Mouse (Mus musculus): ENCODE results near the gene Itln1. TPM values are rescaled to one million over a fixed set of nuclear protein-coding genes. Genes with fewer than 3 reads are reported as not detected.

Gene Itln1
- polyA plus RNA-seq, 1 experiment from 2014 or later: not detected

- Histone ChIP-seq H3K9me3 (ENCODE audit: control insufficient read depth, low read length) (no peaks in the 10 kb centered on the region), H3K9ac (ENCODE audit: low read length) (no peak overlapping the region), H3K4me2 (ENCODE audit: low read depth, severe bottlenecking) (no peak overlapping the region), H3K4me3 (ENCODE audit: low read depth, low read length) (no peak overlapping the region), H3K36me3 (ENCODE audit: control insufficient read depth, insufficient read depth, low read length) (no peaks in the 10 kb centered on the region), H3K27me3 (ENCODE audit: control insufficient read depth, insufficient read depth, low read length) (no peaks in the 10 kb centered on the region), H3K4me1 (ENCODE audit: control insufficient read depth, insufficient read depth, low read length) (no peaks in the 10 kb centered on the region), H3K27ac (replicated peaks; ENCODE audit: low read depth, low read length) (no peak overlapping the region)
- ATAC-seq (ENCODE audit: insufficient number of reproducible peaks, low FRiP score, low TSS enrichment, low read depth): no peak
- WGBS: 94% methylated on average over 1 of the region's 1 CpGs
- DNase-seq (ENCODE audit: low spot score): no peak
These were observed 26.1 kb upstream of the Itln1 start for GRCm38 (mm10) chr1:171561200-171561599.

- ATAC-seq (ENCODE audit: insufficient number of reproducible peaks, low FRiP score, low TSS enrichment, low read depth): no peak
- 73% methylated on average over 2 of the region's 2 CpGs for WGBS
- no peaks in the 10 kb centered on the region for H3K36me3 ChIP-seq (ENCODE audit: control insufficient read depth, insufficient read depth, low read length)
These were observed 25.2 kb upstream of the Itln1 start for GRCm38 (mm10) chr1:171560262-171560661.

DNA sequence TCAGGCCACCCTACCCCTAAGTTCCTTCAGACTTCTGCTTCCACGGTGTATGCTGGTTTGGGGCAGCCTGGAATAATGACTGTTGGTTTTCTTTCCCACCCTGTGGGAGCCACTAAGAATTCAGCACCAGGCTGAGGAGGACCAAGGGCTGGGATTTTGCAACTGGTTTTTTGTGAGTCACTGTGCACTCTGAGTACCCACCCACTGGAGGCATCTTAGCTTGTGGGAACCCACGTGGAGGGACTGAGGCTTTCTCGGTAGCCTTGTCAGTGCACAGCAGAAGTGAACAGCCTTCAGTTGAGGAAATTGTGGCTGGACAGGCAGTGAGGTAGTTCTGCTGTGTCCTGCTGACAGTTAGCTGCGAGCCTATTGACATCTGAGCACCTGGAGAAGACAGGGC lies 23.8 kb upstream of the Itln1 start, which contains the start of gene Cd244a:
TSS of gene Cd244a (plus strand) at position 296 of the 400 bp plus-strand sequence.
- Histone ChIP-seq H3K27me3 (ENCODE audit: control insufficient read depth, insufficient read depth, low read length) (no peaks in the 10 kb centered on the region), H3K4me2 (ENCODE audit: low read depth, severe bottlenecking) (no peak within 1 kb of the TSS), H3K4me3 (ENCODE audit: low read depth, low read length) (no peak within 1 kb of the TSS), H3K27ac (replicated peaks; ENCODE audit: low read depth, low read length) (no peak within 1 kb of the TSS), H3K9me3 (ENCODE audit: control insufficient read depth, low read length) (no peaks in the 10 kb centered on the region), H3K4me1 (ENCODE audit: control insufficient read depth, insufficient read depth, low read length) (no peaks in the 10 kb centered on the region), H3K36me3 (ENCODE audit: control insufficient read depth, insufficient read depth, low read length) (no peaks in the 10 kb centered on the region), H3K9ac (ENCODE audit: low read length) (no peak within 1 kb of the TSS)
- no peak for DNase-seq (ENCODE audit: low spot score)
- ATAC-seq (ENCODE audit: insufficient number of reproducible peaks, low FRiP score, low TSS enrichment, low read depth): no peak
- 81% methylated on average over 4 of the region's 4 CpGs for WGBS

More at GRCm38 (mm10) chr1:171560262-171560661, 25.2 kb upstream of the Itln1 start:
- DNase-seq (ENCODE audit: low spot score): no peak
- Histone ChIP-seq H3K4me3 (ENCODE audit: low read depth, low read length) (no peak overlapping the region), H3K4me2 (ENCODE audit: low read depth, severe bottlenecking) (no peak overlapping the region), H3K4me1 (ENCODE audit: control insufficient read depth, insufficient read depth, low read length) (no peaks in the 10 kb centered on the region), H3K27me3 (ENCODE audit: control insufficient read depth, insufficient read depth, low read length) (no peaks in the 10 kb centered on the region), H3K9ac (ENCODE audit: low read length) (no peak overlapping the region), H3K27ac (replicated peaks; ENCODE audit: low read depth, low read length) (no peak overlapping the region), H3K9me3 (ENCODE audit: control insufficient read depth, low read length) (no peaks in the 10 kb centered on the region)

GRCm38 (mm10) chr1:171558407-171558806 lies 23.3 kb upstream of the Itln1 start:
- 74% methylated on average over 6 of the region's 6 CpGs for WGBS

DNA sequence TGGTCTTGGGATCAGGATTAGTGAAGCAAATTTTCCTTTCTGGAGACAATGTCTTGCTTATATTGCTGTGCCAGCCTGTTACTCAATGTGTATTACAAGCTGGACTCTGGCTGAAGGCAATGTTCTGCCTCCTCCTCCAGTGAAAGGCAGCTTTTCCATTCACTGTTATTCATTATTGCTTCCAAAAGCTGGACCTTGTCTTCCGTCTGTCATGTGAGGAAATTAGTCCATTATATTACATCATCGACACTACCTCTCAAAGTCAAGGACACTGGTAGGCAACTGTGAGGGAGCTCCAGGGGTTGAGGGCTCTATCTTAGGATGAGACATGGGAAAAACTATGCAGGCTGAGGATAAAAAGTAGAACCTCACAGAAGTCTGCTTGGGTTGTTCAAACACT lies 21.3 kb upstream of the Itln1 start:
- ATAC-seq (ENCODE audit: insufficient number of reproducible peaks, low FRiP score, low TSS enrichment, low read depth): no peak
- H3K4me2 ChIP-seq (ENCODE audit: low read depth, severe bottlenecking): no peak overlapping the region
- 83% methylated on average over 2 of the region's 2 CpGs for WGBS

More at GRCm38 (mm10) chr1:171558407-171558806, 23.3 kb upstream of the Itln1 start:
- Histone ChIP-seq H3K27ac (replicated peaks; ENCODE audit: low read depth, low read length) (no peak overlapping the region), H3K4me2 (ENCODE audit: low read depth, severe bottlenecking) (no peak overlapping the region), H3K4me1 (ENCODE audit: control insufficient read depth, insufficient read depth, low read length) (no peaks in the 10 kb centered on the region), H3K36me3 (ENCODE audit: control insufficient read depth, insufficient read depth, low read length) (no peaks in the 10 kb centered on the region), H3K9ac (ENCODE audit: low read length) (no peak overlapping the region), H3K4me3 (ENCODE audit: low read depth, low read length) (no peak overlapping the region), H3K27me3 (ENCODE audit: control insufficient read depth, insufficient read depth, low read length) (no peaks in the 10 kb centered on the region), H3K9me3 (ENCODE audit: control insufficient read depth, low read length) (no peaks in the 10 kb centered on the region)
- no peak for ATAC-seq (ENCODE audit: insufficient number of reproducible peaks, low FRiP score, low TSS enrichment, low read depth)
- DNase-seq (ENCODE audit: low spot score): no peak

DNA sequence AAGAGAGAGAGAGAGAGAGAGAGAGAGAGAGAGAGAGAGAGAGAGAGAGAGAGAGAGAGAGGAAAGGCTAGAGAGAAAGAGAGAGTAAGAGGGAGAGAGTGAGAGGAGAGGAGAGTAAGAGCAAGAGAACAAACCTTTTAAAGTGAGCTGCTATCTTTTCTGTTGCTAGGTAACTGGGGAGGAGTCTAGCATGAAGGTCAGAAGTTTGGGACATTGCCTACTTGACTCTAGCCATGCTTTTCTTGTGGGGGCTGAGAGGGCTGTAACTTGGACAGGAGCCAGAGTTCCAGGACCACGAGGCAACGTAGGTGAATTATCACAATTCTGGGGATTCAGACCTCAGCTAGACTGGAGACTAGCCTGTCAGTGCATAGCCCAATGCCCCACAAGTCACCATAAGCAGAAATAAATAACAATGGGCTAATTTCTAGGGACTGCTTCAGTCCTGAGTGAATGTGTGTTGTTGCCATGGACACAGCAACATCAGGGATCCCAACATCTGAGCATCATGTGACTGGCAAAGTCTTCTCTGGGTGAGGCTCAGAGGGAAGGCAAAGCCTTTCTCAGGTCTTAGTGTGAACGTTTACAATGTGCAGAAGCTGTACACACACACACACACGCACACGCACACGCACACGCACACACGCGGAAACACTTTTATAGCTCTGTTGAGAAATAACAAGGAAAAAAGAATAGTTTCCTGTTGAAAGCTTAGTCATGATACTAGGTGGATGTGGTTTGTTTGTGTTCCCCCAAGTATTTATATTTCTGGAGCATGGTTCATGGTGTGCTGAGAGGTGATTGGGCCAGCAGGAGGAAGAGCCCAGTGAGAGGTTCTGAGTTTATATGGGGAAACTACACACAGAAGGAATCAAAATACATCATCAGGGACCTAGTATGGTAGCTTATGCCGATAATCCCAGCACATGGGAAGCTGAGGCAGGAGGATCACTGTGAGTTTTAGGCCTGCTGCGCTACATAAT lies 18.6 kb upstream of the Itln1 start:
- 89% methylated on average over 11 of the region's 11 CpGs for WGBS
- no peak overlapping the region for H3K4me2 ChIP-seq (ENCODE audit: low read depth, severe bottlenecking)
- H3K4me1 ChIP-seq (ENCODE audit: control insufficient read depth, insufficient read depth, low read length): no peaks in the 10 kb centered on the region
- no peak overlapping the region for H3K27ac ChIP-seq (replicated peaks; ENCODE audit: low read depth, low read length)
- no peaks in the 10 kb centered on the region for H3K9me3 ChIP-seq (ENCODE audit: control insufficient read depth, low read length)
- DNase-seq (ENCODE audit: low spot score) (no peak), ATAC-seq (ENCODE audit: insufficient number of reproducible peaks, low FRiP score, low TSS enrichment, low read depth) (no peak)
- H3K9ac ChIP-seq (ENCODE audit: low read length): no peak overlapping the region
- H3K36me3 ChIP-seq (ENCODE audit: control insufficient read depth, insufficient read depth, low read length): no peaks in the 10 kb centered on the region
- H3K27me3 ChIP-seq (ENCODE audit: control insufficient read depth, insufficient read depth, low read length): no peaks in the 10 kb centered on the region
- H3K4me3 ChIP-seq (ENCODE audit: low read depth, low read length): no peak overlapping the region

More for the DNA sequence above, 21.3 kb upstream of the Itln1 start:
- Histone ChIP-seq H3K27ac (replicated peaks; ENCODE audit: low read depth, low read length) (no peak overlapping the region), H3K9ac (ENCODE audit: low read length) (no peak overlapping the region), H3K4me1 (ENCODE audit: control insufficient read depth, insufficient read depth, low read length) (no peaks in the 10 kb centered on the region), H3K4me3 (ENCODE audit: low read depth, low read length) (no peak overlapping the region), H3K27me3 (ENCODE audit: control insufficient read depth, insufficient read depth, low read length) (no peaks in the 10 kb centered on the region), H3K36me3 (ENCODE audit: control insufficient read depth, insufficient read depth, low read length) (no peaks in the 10 kb centered on the region), H3K9me3 (ENCODE audit: control insufficient read depth, low read length) (no peaks in the 10 kb centered on the region)
- no peak for DNase-seq (ENCODE audit: low spot score)

DNA sequence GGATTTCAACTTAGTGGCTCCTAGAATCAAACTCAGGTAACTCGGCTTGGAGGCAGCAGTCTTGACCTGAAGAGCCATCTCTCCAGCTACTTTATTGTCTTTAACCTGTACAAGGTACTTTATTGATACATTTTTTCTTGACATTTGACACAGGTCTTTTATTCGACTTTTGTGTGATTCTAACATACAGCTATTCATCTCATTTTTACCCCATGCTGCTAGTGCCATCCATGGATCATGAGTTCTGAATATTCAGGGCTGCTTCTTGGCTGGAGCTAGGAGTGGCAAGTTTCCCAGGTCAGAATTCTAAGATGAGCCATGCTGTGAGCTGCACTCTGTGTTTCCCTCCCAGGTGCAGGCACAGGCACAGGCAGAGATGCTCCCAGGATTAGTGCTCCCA lies 17.1 kb upstream of the Itln1 start:
- WGBS: 84% methylated on average over 2 of the region's 2 CpGs
- ATAC-seq (ENCODE audit: insufficient number of reproducible peaks, low FRiP score, low TSS enrichment, low read depth): no peak
- Histone ChIP-seq H3K9me3 (ENCODE audit: control insufficient read depth, low read length) (no peaks in the 10 kb centered on the region), H3K36me3 (ENCODE audit: control insufficient read depth, insufficient read depth, low read length) (no peaks in the 10 kb centered on the region), H3K4me2 (ENCODE audit: low read depth, severe bottlenecking) (no peak overlapping the region), H3K4me1 (ENCODE audit: control insufficient read depth, insufficient read depth, low read length) (no peaks in the 10 kb centered on the region), H3K27ac (replicated peaks; ENCODE audit: low read depth, low read length) (no peak overlapping the region), H3K27me3 (ENCODE audit: control insufficient read depth, insufficient read depth, low read length) (no peaks in the 10 kb centered on the region), H3K9ac (ENCODE audit: low read length) (no peak overlapping the region), H3K4me3 (ENCODE audit: low read depth, low read length) (no peak overlapping the region)
- no peak for DNase-seq (ENCODE audit: low spot score)

DNA sequence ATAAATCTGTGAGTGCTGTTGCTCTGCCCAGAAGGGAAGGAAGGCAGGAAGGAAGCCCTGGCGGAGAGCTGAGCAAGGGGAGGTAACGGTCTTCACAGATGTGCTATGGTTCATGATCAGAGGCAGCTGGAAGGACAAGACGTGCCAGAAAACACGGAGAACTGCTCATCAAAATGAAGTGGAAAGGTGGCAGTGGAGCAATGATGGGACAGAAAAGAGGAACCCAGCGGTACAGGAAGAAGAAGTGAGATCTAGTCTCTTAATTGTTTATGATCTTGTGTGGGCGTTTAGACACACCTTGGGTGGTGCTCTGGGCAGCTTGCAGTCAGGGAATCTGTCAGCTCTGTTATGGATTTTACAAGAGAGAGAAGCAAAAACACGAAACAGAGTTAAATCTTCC lies 16.2 kb upstream of the Itln1 start:
- Histone ChIP-seq H3K9ac (ENCODE audit: low read length) (no peak overlapping the region), H3K4me3 (ENCODE audit: low read depth, low read length) (no peak overlapping the region), H3K4me1 (ENCODE audit: control insufficient read depth, insufficient read depth, low read length) (no peaks in the 10 kb centered on the region), H3K27me3 (ENCODE audit: control insufficient read depth, insufficient read depth, low read length) (no peaks in the 10 kb centered on the region), H3K27ac (replicated peaks; ENCODE audit: low read depth, low read length) (no peak overlapping the region), H3K36me3 (ENCODE audit: control insufficient read depth, insufficient read depth, low read length) (no peaks in the 10 kb centered on the region), H3K9me3 (ENCODE audit: control insufficient read depth, low read length) (no peaks in the 10 kb centered on the region), H3K4me2 (ENCODE audit: low read depth, severe bottlenecking) (no peak overlapping the region)
- 86% methylated on average over 7 of the region's 7 CpGs for WGBS
- no peak for ATAC-seq (ENCODE audit: insufficient number of reproducible peaks, low FRiP score, low TSS enrichment, low read depth)
- no peak for DNase-seq (ENCODE audit: low spot score)
